Mouse (Mus musculus): ENCODE results near the gene Pde3a. TPM values are rescaled to one million over a fixed set of nuclear protein-coding genes. Genes with fewer than 3 reads are reported as not detected.

Pde3a gene
- polyA plus RNA-seq, 1 experiment from 2014 or later = 2.3 TPM

GRCm38 (mm10) chr6:141425114-141425513 is 176.0 kb downstream of the Pde3a start:
- Histone ChIP-seq H3K4me2 (ENCODE audit: low read length) (no peak overlapping the region), H3K9ac (ENCODE audit: low read depth, low read length) (no peak overlapping the region), H3K4me3 (ENCODE audit: low read depth, low read length) (no peak overlapping the region), H3K27ac (ENCODE audit: low read length) (no peak overlapping the region), H3K36me3 (ENCODE audit: control insufficient read depth, insufficient read depth, low read length) (no peaks in the 10 kb centered on the region), H3K4me1 (ENCODE audit: control insufficient read depth, insufficient read depth, low read length) (no peaks in the 10 kb centered on the region), H3K9me3 (replicated peaks; ENCODE audit: control insufficient read depth, low read length, poor library complexity, severe bottlenecking) (no peaks in the 10 kb centered on the region), H3K27me3 (ENCODE audit: control insufficient read depth, insufficient read depth, low read depth, low read length) (no peaks in the 10 kb centered on the region)
- WGBS = 91% methylated on average over 6 of the region's 6 CpGs
- ATAC-seq = no peak

GRCm38 (mm10) chr6:141428587-141428986 is 179.5 kb downstream of the Pde3a start:
- 76% methylated on average over 4 of the region's 4 CpGs for WGBS
- H3K4me1 ChIP-seq (ENCODE audit: control insufficient read depth, insufficient read depth, low read length) = no peaks in the 10 kb centered on the region

GRCm38 (mm10) chr6:141430134-141430533 is 181.1 kb downstream of the Pde3a start:
- 97% methylated on average over 1 of the region's 1 CpGs for WGBS
- Histone ChIP-seq H3K4me2 (ENCODE audit: low read length) (no peak overlapping the region), H3K9me3 (replicated peaks; ENCODE audit: control insufficient read depth, low read length, poor library complexity, severe bottlenecking) (no peaks in the 10 kb centered on the region), H3K9ac (ENCODE audit: low read depth, low read length) (no peak overlapping the region), H3K27ac (ENCODE audit: low read length) (no peak overlapping the region), H3K36me3 (ENCODE audit: control insufficient read depth, insufficient read depth, low read length) (no peaks in the 10 kb centered on the region), H3K4me1 (ENCODE audit: control insufficient read depth, insufficient read depth, low read length) (peaks cover 6% of the 10 kb centered on the region; the same call in 1 of the 2 replicates), H3K4me3 (ENCODE audit: low read depth, low read length) (no peak overlapping the region), H3K27me3 (ENCODE audit: control insufficient read depth, insufficient read depth, low read depth, low read length) (no peaks in the 10 kb centered on the region)
- no peak for ATAC-seq

More at GRCm38 (mm10) chr6:141428587-141428986, 179.5 kb downstream of the Pde3a start:
- Histone ChIP-seq H3K4me2 (ENCODE audit: low read length) (no peak overlapping the region), H3K9me3 (replicated peaks; ENCODE audit: control insufficient read depth, low read length, poor library complexity, severe bottlenecking) (no peaks in the 10 kb centered on the region), H3K27ac (ENCODE audit: low read length) (no peak overlapping the region), H3K36me3 (ENCODE audit: control insufficient read depth, insufficient read depth, low read length) (no peaks in the 10 kb centered on the region), H3K9ac (ENCODE audit: low read depth, low read length) (no peak overlapping the region), H3K4me3 (ENCODE audit: low read depth, low read length) (no peak overlapping the region), H3K27me3 (ENCODE audit: control insufficient read depth, insufficient read depth, low read depth, low read length) (no peaks in the 10 kb centered on the region)
- no peak for ATAC-seq

- H3K9ac ChIP-seq (ENCODE audit: low read depth, low read length) = no peak overlapping the region
- no peak overlapping the region for H3K27ac ChIP-seq (ENCODE audit: low read length)
- H3K36me3 ChIP-seq (ENCODE audit: control insufficient read depth, insufficient read depth, low read length) = no peaks in the 10 kb centered on the region
- H3K4me3 ChIP-seq (ENCODE audit: low read depth, low read length) = no peak overlapping the region
- ATAC-seq = no peak
- no peaks in the 10 kb centered on the region for H3K9me3 ChIP-seq (replicated peaks; ENCODE audit: control insufficient read depth, low read length, poor library complexity, severe bottlenecking)
- H3K27me3 ChIP-seq (ENCODE audit: control insufficient read depth, insufficient read depth, low read depth, low read length) = no peaks in the 10 kb centered on the region
- H3K4me2 ChIP-seq (ENCODE audit: low read length) = no peak overlapping the region
- WGBS = 92% methylated on average over 13 of the region's 13 CpGs
- H3K4me1 ChIP-seq (ENCODE audit: control insufficient read depth, insufficient read depth, low read length) = peaks cover 6% of the 10 kb centered on the region; the same call in 1 of the 2 replicates
Observed at GRCm38 (mm10) chr6:141432271-141432974, 183.4 kb downstream of the Pde3a start.

GRCm38 (mm10) chr6:141433917-141434756 is 185.1 kb downstream of the Pde3a start:
- WGBS = 45% methylated on average over 10 of the region's 10 CpGs
- Histone ChIP-seq H3K9me3 (replicated peaks; ENCODE audit: control insufficient read depth, low read length, poor library complexity, severe bottlenecking) (no peaks in the 10 kb centered on the region), H3K4me3 (ENCODE audit: low read depth, low read length) (no peak overlapping the region), H3K9ac (ENCODE audit: low read depth, low read length) (no peak overlapping the region), H3K4me1 (ENCODE audit: control insufficient read depth, insufficient read depth, low read length) (peaks cover 6% of the 10 kb centered on the region; the same call in 1 of the 2 replicates), H3K27me3 (ENCODE audit: control insufficient read depth, insufficient read depth, low read depth, low read length) (no peaks in the 10 kb centered on the region), H3K36me3 (ENCODE audit: control insufficient read depth, insufficient read depth, low read length) (no peaks in the 10 kb centered on the region), H3K4me2 (ENCODE audit: low read length) (no peak overlapping the region), H3K27ac (ENCODE audit: low read length) (no peak overlapping the region)
- peak; percentile 80 for ATAC-seq

GRCm38 (mm10) chr6:141435160-141435559 is 186.1 kb downstream of the Pde3a start:
- Histone ChIP-seq H3K4me1 (ENCODE audit: control insufficient read depth, insufficient read depth, low read length) (peaks cover 6% of the 10 kb centered on the region; the same call in 1 of the 2 replicates), H3K4me2 (ENCODE audit: low read length) (no peak overlapping the region), H3K9me3 (replicated peaks; ENCODE audit: control insufficient read depth, low read length, poor library complexity, severe bottlenecking) (no peaks in the 10 kb centered on the region), H3K9ac (ENCODE audit: low read depth, low read length) (no peak overlapping the region), H3K36me3 (ENCODE audit: control insufficient read depth, insufficient read depth, low read length) (no peaks in the 10 kb centered on the region), H3K27ac (ENCODE audit: low read length) (no peak overlapping the region), H3K4me3 (ENCODE audit: low read depth, low read length) (no peak overlapping the region), H3K27me3 (ENCODE audit: control insufficient read depth, insufficient read depth, low read depth, low read length) (no peaks in the 10 kb centered on the region)
- WGBS = 65% methylated on average over 4 of the region's 4 CpGs
- no peak for ATAC-seq

- Histone ChIP-seq H3K9me3 (replicated peaks; ENCODE audit: control insufficient read depth, low read length, poor library complexity, severe bottlenecking) (no peaks in the 10 kb centered on the region), H3K36me3 (ENCODE audit: control insufficient read depth, insufficient read depth, low read length) (no peaks in the 10 kb centered on the region), H3K27ac (ENCODE audit: low read length) (no peak overlapping the region), H3K4me3 (ENCODE audit: low read depth, low read length) (no peak overlapping the region), H3K4me2 (ENCODE audit: low read length) (no peak overlapping the region), H3K4me1 (ENCODE audit: control insufficient read depth, insufficient read depth, low read length) (no peaks in the 10 kb centered on the region), H3K9ac (ENCODE audit: low read depth, low read length) (no peak overlapping the region), H3K27me3 (ENCODE audit: control insufficient read depth, insufficient read depth, low read depth, low read length) (no peaks in the 10 kb centered on the region)
- whole genome bisulfite sequencing = 76% methylated on average over 3 of the region's 3 CpGs
- no peak for ATAC-seq
Observed at GRCm38 (mm10) chr6:141439965-141440364, 190.9 kb downstream of the Pde3a start.

GRCm38 (mm10) chr6:141447547-141447946 is 198.5 kb downstream of the Pde3a start:
- peak; percentile 76 for ATAC-seq
- Histone ChIP-seq H3K4me3 (ENCODE audit: low read depth, low read length) (no peak overlapping the region), H3K4me2 (ENCODE audit: low read length) (no peak overlapping the region), H3K9me3 (replicated peaks; ENCODE audit: control insufficient read depth, low read length, poor library complexity, severe bottlenecking) (no peaks in the 10 kb centered on the region), H3K4me1 (ENCODE audit: control insufficient read depth, insufficient read depth, low read length) (no peaks in the 10 kb centered on the region), H3K9ac (ENCODE audit: low read depth, low read length) (no peak overlapping the region), H3K36me3 (ENCODE audit: control insufficient read depth, insufficient read depth, low read length) (no peaks in the 10 kb centered on the region), H3K27ac (ENCODE audit: low read length) (no peak overlapping the region), H3K27me3 (ENCODE audit: control insufficient read depth, insufficient read depth, low read depth, low read length) (no peaks in the 10 kb centered on the region)
- 13% methylated on average over 3 of the region's 3 CpGs for WGBS

- Histone ChIP-seq H3K27me3 (ENCODE audit: control insufficient read depth, insufficient read depth, low read depth, low read length) (no peaks in the 10 kb centered on the region), H3K27ac (ENCODE audit: low read length) (no peak overlapping the region), H3K9me3 (replicated peaks; ENCODE audit: control insufficient read depth, low read length, poor library complexity, severe bottlenecking) (no peaks in the 10 kb centered on the region), H3K4me3 (ENCODE audit: low read depth, low read length) (no peak overlapping the region), H3K9ac (ENCODE audit: low read depth, low read length) (no peak overlapping the region), H3K36me3 (ENCODE audit: control insufficient read depth, insufficient read depth, low read length) (no peaks in the 10 kb centered on the region), H3K4me2 (ENCODE audit: low read length) (no peak overlapping the region), H3K4me1 (ENCODE audit: control insufficient read depth, insufficient read depth, low read length) (no peaks in the 10 kb centered on the region)
- no peak for ATAC-seq
- WGBS = 81% methylated on average over 8 of the region's 8 CpGs
Observed at GRCm38 (mm10) chr6:141448886-141449285, 199.8 kb downstream of the Pde3a start.
